Mouse (Mus musculus) neural tube, embryonic 14.5 days (tissue): ENCODE measurements around the gene Palm2. TPM values are rescaled to one million over a fixed set of nuclear protein-coding genes. Genes with fewer than 3 reads are reported as not detected.

Source experiments
- ATAC-seq: fragments of 200-750 bp; cut with Nextera tagmentation; 2 replicates; pipeline ENCODE4 v1.8.0; 2017; ENCODE audit warnings: low read depth, mild to moderate bottlenecking, moderate TSS enrichment, moderate library complexity
- H3K27ac ChIP-seq: fragments of 300-500 bp; sonication (generic); 2 replicates; pipeline ENCODE4 v1.5.1; 2014; ENCODE audit warnings: low read depth, mild to moderate bottlenecking, control low read depth, low read length, moderate library complexity, mixed read lengths
- H3K27me3 ChIP-seq: fragments of 300-500 bp; sonication (generic); 2 replicates; pipeline ENCODE4 v1.6.1; 2014; ENCODE audit warnings: low read length; ENCODE audit not compliant: control insufficient read depth, insufficient read depth
- H3K36me3 ChIP-seq: fragments of 300-500 bp; sonication (generic); 2 replicates; pipeline ENCODE4 v1.6.1; 2014; ENCODE audit warnings: low read length, mixed read lengths; ENCODE audit not compliant: control insufficient read depth, insufficient read depth
- H3K4me1 ChIP-seq: fragments of 300-500 bp; sonication (generic); 2 replicates; pipeline ENCODE4 v1.6.1; 2014; ENCODE audit warnings: low read length; ENCODE audit not compliant: control insufficient read depth, insufficient read depth
- H3K4me2 ChIP-seq: fragments of 300-500 bp; sonication (generic); 2 replicates; pipeline ENCODE4 v1.6.1; 2014; ENCODE audit warnings: mild to moderate bottlenecking, low read depth, low read length, control low read depth
- H3K4me3 ChIP-seq: fragments of 300-500 bp; sonication (generic); 2 replicates; pipeline ENCODE4 v1.5.1; 2014; ENCODE audit warnings: low read depth, low read length, control low read depth, mixed read lengths
- H3K9ac ChIP-seq: fragments of 300-500 bp; sonication (generic); replicated peaks from 2 replicates; pipeline ENCODE4 v1.6.1; 2014; ENCODE audit warnings: low read depth, mild to moderate bottlenecking, control low read depth, low read length, mixed read lengths
- H3K9me3 ChIP-seq: fragments of 300-500 bp; sonication (generic); 2 replicates; pipeline ENCODE4 v1.6.1; 2016; ENCODE audit warnings: low read length; ENCODE audit not compliant: control insufficient read depth
- WGBS: fragments of 180-500 bp; shearing (Covaris S2); extraction: QIAGEN DNeasy Blood & Tissue Kit; methylation state at CpG from one replicate; pipeline ENCODE4 v1.1.7; 2014; 5-methylcytosine and 5-hydroxymethylcytosine counted together
- polyA plus RNA-seq: library from polyadenylated mRNA; unstranded; fragments of >200 nt; fragmentation: Nextera tagmentation; extraction: Ambion mirVana; gene quantifications from 2 replicates; pipeline ENCODE4 v1.2.1, GENCODE M21; 2014

The Palm2 gene
- polyA plus RNA-seq, 1 experiment from 2014 or later: 18.3 TPM

DNA sequence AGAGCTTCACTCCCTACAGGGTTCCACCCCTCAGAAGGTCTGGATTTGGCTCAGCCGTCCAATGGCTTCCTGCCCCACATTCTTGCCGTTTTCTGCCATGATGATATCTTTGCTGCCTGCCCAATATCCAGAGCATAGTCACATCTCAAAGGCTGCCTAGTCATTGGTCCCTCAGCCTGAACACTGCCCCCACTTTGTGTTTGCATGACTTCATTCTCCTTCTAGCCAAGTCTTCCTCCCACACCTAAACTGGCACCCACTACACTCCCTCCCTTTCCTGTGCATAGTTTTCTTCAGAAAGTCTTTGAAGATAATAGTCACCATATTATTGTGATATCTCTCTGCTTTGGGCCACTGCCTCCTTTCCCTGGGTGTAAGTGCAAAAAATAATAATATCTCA lies 123.1 kb downstream of the Palm2 start:
- no peaks in the 10 kb centered on the region for H3K36me3 ChIP-seq
- no peak overlapping the region for H3K4me2 ChIP-seq
- ATAC-seq: no peak
- no peaks in the 10 kb centered on the region for H3K4me1 ChIP-seq
- H3K4me3 ChIP-seq: no peak overlapping the region
- WGBS: 90% methylated on average over 2 of the region's 2 CpGs
- no peak overlapping the region for H3K27ac ChIP-seq
- no peaks in the 10 kb centered on the region for H3K27me3 ChIP-seq
- H3K9me3 ChIP-seq: no peaks in the 10 kb centered on the region
- H3K9ac ChIP-seq: no peak overlapping the region

DNA sequence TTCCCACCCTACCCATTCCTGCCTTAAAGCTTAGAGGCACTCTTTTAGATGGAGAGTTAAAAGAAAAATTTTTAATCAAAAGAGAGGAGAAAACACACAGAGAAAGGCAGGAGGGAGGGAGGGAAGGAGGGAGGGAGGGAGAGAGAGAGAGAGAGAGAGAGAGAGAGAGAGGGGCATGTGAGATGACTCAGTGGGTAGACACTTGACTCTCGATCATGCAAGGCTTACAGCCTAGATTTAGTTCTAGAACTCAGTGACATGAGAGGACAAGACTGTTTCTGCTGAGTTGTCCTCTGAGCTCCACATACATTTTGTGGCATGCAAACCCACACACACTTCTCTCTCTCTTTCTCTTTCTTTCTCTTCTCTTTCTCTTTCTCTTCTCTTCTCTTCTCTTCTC lies 125.4 kb downstream of the Palm2 start:
- 94% methylated on average over 1 of the region's 1 CpGs for WGBS
- no peak overlapping the region for H3K4me3 ChIP-seq
- H3K27me3 ChIP-seq: no peaks in the 10 kb centered on the region
- H3K4me2 ChIP-seq: no peak overlapping the region
- no peaks in the 10 kb centered on the region for H3K4me1 ChIP-seq
- H3K27ac ChIP-seq: no peak overlapping the region
- H3K9me3 ChIP-seq: no peaks in the 10 kb centered on the region
- H3K36me3 ChIP-seq: no peaks in the 10 kb centered on the region
- no peak overlapping the region for H3K9ac ChIP-seq
- no peak for ATAC-seq

DNA sequence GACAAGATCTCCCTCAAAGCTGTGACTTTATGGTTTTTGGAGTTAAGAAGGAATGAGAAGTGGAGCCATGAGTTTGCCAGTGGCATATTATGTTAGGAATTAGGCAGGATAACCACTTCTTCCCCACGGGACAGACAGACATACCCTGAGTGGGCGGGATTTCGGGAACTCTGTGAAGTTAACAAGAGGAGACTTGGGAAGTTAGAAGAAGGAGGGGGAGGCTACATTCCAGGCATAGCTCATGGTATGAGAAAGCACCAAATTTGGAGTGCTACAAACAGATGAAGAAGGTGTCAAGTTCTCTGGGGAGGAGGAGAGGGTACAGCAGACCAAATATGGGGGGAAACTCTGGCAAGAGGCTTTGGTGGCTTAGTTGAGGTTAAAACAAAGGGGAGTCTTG lies 126.0 kb downstream of the Palm2 start:
- Histone ChIP-seq H3K4me1 (no peaks in the 10 kb centered on the region), H3K36me3 (no peaks in the 10 kb centered on the region), H3K27ac (no peak overlapping the region), H3K4me3 (no peak overlapping the region), H3K4me2 (no peak overlapping the region), H3K9ac (no peak overlapping the region), H3K27me3 (no peaks in the 10 kb centered on the region), H3K9me3 (no peaks in the 10 kb centered on the region)
- ATAC-seq: no peak
- WGBS: 83% methylated on average over 3 of the region's 3 CpGs

DNA sequence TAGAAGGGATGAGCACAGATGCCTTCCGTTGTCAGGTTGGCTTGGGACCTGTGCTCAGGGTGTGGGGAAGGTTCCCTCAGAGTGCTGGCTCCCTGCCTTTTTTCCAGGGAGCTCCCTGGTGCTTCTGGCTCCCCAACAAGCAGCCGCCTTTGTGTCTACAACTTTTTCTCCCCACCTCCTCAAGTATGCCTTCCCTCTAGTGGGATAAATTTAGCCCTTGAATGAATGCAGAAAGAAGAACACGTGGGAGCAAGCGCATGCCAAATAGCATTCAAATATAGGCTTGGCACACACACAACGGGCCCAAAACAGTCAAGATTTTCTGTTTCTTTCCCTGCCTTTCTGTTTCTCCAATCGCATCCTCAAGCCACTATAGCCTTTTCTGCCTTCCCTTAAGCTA lies 127.0 kb downstream of the Palm2 start:
- Histone ChIP-seq H3K36me3 (no peaks in the 10 kb centered on the region), H3K4me2 (no peak overlapping the region), H3K9ac (no peak overlapping the region), H3K4me3 (no peak overlapping the region), H3K9me3 (no peaks in the 10 kb centered on the region), H3K4me1 (no peaks in the 10 kb centered on the region), H3K27ac (no peak overlapping the region), H3K27me3 (no peaks in the 10 kb centered on the region)
- WGBS: 78% methylated on average over 6 of the region's 6 CpGs
- no peak for ATAC-seq

DNA sequence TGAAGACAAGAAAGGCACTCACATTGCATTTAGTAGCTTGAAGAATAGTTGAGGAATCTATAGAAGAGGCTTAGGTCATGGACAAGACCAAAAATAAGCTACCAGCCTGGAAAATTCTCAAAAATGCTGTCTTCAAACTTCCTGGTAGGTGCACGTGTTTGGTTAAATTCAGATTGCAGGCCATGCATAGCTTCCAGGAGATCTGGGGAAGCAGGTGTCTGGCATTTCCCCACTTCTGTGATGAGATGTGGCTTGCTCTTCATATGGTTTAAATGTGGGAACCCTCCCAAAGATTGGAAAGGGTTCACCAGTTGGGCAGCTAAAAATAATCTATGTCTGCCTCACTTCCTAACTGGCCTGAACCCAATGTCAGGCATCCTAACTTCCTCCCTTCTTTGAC lies 131.2 kb downstream of the Palm2 start:
- Histone ChIP-seq H3K9ac (no peak overlapping the region), H3K36me3 (no peaks in the 10 kb centered on the region), H3K4me2 (no peak overlapping the region), H3K4me1 (0 out of 2 replicates have a peak, but pooled peaks cover 3% of the 10 kb centered on the region), H3K9me3 (no peaks in the 10 kb centered on the region), H3K27ac (no peak overlapping the region), H3K4me3 (no peak overlapping the region), H3K27me3 (no peaks in the 10 kb centered on the region)
- no peak for ATAC-seq
- WGBS: 95% methylated on average over 1 of the region's 1 CpGs

DNA sequence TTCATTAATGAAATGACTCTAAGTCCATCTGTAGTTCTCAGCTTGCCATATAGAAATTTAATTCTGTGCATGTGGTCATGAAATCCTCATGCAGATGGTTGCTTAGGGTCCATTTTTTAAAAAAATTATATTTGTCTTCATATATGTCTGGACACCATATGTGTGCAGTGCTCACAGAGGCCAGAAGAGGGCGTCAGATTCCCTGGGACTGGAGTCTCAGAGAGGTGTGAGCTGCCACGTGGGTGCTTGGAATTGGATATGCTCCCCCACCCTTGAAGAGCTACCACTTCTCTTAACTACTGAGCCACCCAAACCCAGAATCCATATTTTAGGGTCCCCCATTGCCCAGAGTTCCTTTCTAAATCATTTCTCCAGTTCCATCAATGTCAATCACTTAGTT lies 131.8 kb downstream of the Palm2 start:
- H3K9me3 ChIP-seq: no peaks in the 10 kb centered on the region
- ATAC-seq: no peak
- no peaks in the 10 kb centered on the region for H3K27me3 ChIP-seq
- no peak overlapping the region for H3K27ac ChIP-seq
- no peak overlapping the region for H3K4me2 ChIP-seq
- no peaks in the 10 kb centered on the region for H3K36me3 ChIP-seq
- 59% methylated on average over 2 of the region's 2 CpGs for WGBS
- H3K9ac ChIP-seq: no peak overlapping the region
- H3K4me1 ChIP-seq: 0 out of 2 replicates have a peak, but pooled peaks cover 3% of the 10 kb centered on the region
- H3K4me3 ChIP-seq: no peak overlapping the region

DNA sequence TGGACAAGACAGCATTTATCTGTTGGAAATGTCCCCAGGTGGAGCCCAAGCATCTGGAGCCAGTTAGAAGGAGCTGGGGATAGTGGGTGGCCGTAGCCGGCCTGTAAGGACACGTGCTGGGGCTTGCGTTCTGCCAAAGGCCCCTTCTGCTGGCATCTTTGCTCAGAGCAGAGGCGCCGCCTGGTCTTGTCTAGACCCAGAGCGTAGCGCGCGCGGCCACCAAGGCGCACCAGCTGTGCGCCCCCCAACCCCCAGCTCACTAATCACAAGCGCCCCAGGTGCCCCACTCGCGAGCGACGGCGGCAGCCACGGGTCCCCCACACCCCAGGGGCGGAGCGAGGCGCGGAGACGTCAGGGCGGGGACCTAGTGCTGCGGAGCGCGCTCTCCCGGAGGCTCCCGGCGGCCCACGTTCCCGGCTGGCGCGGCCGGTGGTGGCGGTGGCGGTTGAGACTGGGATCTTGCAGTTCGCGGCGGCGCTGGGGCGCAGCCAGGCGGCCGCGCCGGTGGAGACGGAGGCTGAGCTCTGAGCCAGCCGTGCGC lies 133.7 kb downstream of the Palm2 start, which contains the start of gene Pakap:
TSS of gene Pakap (plus strand) at position 514 of the 541 bp plus-strand sequence.
- H3K4me2 ChIP-seq: peak within 1 kb of the TSS; percentile 86
- ATAC-seq: peak; percentile 91
- under 1% methylated on average over 28 of the region's 51 CpGs for WGBS

DNA sequence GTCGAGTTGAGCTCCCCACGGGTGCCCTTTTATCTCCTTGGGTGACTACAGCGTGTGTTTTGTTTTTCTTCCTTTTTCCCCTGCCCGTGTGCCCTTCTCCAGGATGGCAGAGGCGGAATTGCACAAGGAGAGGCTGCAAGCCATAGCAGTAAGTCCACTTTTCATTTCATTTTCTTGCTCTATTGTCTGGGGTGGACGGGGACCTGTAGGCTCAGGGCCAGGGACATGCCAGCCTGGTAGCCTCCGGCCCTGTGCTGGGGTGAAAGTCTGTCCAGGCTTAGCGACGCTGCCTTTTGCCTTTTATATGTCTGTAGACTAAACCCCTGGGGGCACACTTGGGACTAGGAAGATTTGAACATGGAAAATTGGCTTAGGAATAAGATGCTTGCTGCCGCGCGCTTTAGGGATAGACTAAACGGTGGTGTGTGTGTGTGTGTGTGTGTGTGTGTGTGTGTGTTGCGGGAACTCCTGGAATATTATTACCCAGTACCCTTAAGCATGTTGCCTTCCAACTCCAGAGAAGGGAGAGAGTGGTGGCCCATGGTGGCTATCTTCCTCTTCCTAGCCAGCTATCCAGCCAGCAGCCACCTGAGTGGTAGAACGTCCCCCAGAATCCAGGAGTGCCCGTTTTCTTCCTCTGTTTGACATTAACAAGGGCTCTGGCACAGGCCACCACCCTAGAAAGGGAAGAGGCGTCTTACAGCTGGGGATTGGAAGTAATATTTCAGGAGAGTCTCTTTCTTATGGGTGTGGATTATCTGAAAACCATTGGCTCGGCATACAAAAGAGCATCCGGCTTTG lies 134.4 kb downstream of the Palm2 start:
- H3K27me3 ChIP-seq: no peaks in the 10 kb centered on the region
- 0 out of 2 replicates have a peak, but pooled peaks cover 3% of the 10 kb centered on the region for H3K4me1 ChIP-seq
- H3K4me3 ChIP-seq: peak overlapping the region; percentile 53
- peak; percentile 45 for ATAC-seq
- H3K27ac ChIP-seq: peak overlapping the region; percentile 66; the same call in 1 of the 2 replicates
- WGBS: 44% methylated on average over 19 of the region's 19 CpGs
- H3K9ac ChIP-seq: peak overlapping the region; percentile 68
- no peaks in the 10 kb centered on the region for H3K36me3 ChIP-seq
- H3K4me2 ChIP-seq: peak overlapping the region; percentile 86
- no peaks in the 10 kb centered on the region for H3K9me3 ChIP-seq

More for the DNA sequence above, 133.7 kb downstream of the Palm2 start, which contains the start of gene Pakap:
- H3K27ac ChIP-seq: peak within 1 kb of the TSS; percentile 66; the same call in 1 of the 2 replicates
- H3K27me3 ChIP-seq: no peaks in the 10 kb centered on the region
- no peaks in the 10 kb centered on the region for H3K9me3 ChIP-seq
- H3K9ac ChIP-seq: peak within 1 kb of the TSS; percentile 68
- 0 out of 2 replicates have a peak, but pooled peaks cover 3% of the 10 kb centered on the region for H3K4me1 ChIP-seq
- no peaks in the 10 kb centered on the region for H3K36me3 ChIP-seq
- peak within 1 kb of the TSS; percentile 53 for H3K4me3 ChIP-seq

DNA sequence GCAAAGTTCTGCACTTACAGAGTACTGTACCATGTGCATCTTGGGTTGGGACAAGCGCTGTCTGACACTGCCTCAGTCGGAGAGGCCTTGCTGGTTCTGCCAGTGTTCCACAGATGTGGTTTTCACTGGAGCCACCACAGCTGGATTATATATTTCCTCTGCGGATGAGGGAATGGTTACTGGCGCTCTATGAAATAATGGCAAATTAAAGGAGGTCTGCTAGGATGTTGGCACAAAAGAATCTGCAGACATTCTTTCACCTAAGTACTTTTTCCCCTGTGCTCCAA lies 135.0 kb downstream of the Palm2 start:
- Histone ChIP-seq H3K36me3 (no peaks in the 10 kb centered on the region), H3K4me2 (peak overlapping the region; percentile 86), H3K9ac (no peak overlapping the region), H3K9me3 (no peaks in the 10 kb centered on the region), H3K27me3 (no peaks in the 10 kb centered on the region), H3K4me1 (0 out of 2 replicates have a peak, but pooled peaks cover 3% of the 10 kb centered on the region), H3K27ac (no peak overlapping the region), H3K4me3 (peak overlapping the region; percentile 53; the same call in 1 of the 2 replicates)
- 86% methylated on average over 4 of the region's 4 CpGs for WGBS
- no peak for ATAC-seq
